Mouse (Mus musculus) kidney, adult 2 months (tissue): ENCODE measurements around the gene Klhl21.

Experiments
- CTCF ChIP-seq: fragments of 200-500 bp; conservative IDR thresholded peaks from 2 replicates; pipeline ENCODE4 v1.5.1; 2011; ENCODE audit warnings: low read depth, mild to moderate bottlenecking, control low read depth, low read length, moderate library complexity, mixed read lengths; ENCODE audit not compliant: insufficient read depth, insufficient read length
- POLR2A ChIP-seq: fragments of 200-500 bp; IDR thresholded peaks from one replicate; pipeline ENCODE4 v1.6.1; 2011; ENCODE audit warnings: low read depth, low read length, control low read depth

DNA sequence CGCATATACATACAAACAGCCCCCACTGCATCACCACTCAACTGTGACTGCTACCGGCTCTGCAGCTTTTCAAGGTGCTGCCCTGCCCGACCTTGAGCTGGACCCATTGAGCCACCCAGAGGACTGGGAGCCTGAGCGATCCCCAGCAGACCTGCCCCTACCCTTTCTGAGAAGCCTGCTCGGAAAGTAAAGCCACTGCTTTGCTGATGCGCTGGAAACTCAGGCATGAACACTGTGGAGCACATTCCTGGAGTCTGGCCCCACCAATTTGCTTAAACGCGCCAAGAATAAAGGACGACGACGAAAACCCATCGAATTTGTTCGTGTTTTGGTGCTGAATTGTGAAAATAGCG, 479 bp upstream of the Klhl21 start:
- TF ChIP-seq POLR2A (no peak), CTCF (no peak)
